Mouse (Mus musculus): ENCODE results near the gene Gm20388.

- no peak for TF ChIP-seq CTCF (IDR thresholded peaks at IDR 0.05; ENCODE audit: low read depth, low read length)
- TF ChIP-seq EP300 (IDR thresholded peaks at IDR 0.05; ENCODE audit: insufficient read depth, low read depth, low read length): no peak
Measured at GRCm38 (mm10) chr8:122713157-122713518, 2802.5 kb downstream of the Gm20388 start.

All from ES-Bruce4 (cell line).